Mouse (Mus musculus): ENCODE data around the gene Bgn.

GRCm38 (mm10) chrX:73484870-73485269, 1.5 kb downstream of the Bgn start:
- TF ChIP-seq POLR2A (IDR thresholded peaks at IDR 0.05; ENCODE audit: borderline replicate concordance, insufficient read depth, low read length) = no peak
- TF ChIP-seq CTCF (IDR thresholded peaks at IDR 0.05; ENCODE audit: borderline replicate concordance, insufficient read depth, low read depth, low read length) = no peak

Measured in cerebellum, adult 2 months (tissue).